Mouse (Mus musculus) lung, adult 2 months (tissue): Measurements from ENCODE around the gene Baiap2.

Source experiments
- CTCF ChIP-seq: fragments of 200-500 bp; IDR thresholded peaks from 2 replicates; pipeline ENCODE4 v1.5.1; 2011; ENCODE audit warnings: mild to moderate bottlenecking, low read length, control low read depth; ENCODE audit not compliant: insufficient read depth
- POLR2A ChIP-seq: fragments of 200-500 bp; IDR thresholded peaks from 2 replicates; pipeline ENCODE4 v1.6.1; 2011; ENCODE audit warnings: low read depth, mild to moderate bottlenecking, control low read depth, low read length, borderline replicate concordance; ENCODE audit errors: extremely low read depth

- no peak for TF ChIP-seq POLR2A
- no peak for TF ChIP-seq CTCF
Observed at GRCm38 (mm10) chr11:119948803-119949202, 6.2 kb downstream of the Baiap2 start.
